Mouse (Mus musculus) limb, embryonic 12.5 days (tissue): Measurements from ENCODE around the gene Usp21. TPM values are rescaled to one million over a fixed set of nuclear protein-coding genes. Genes with fewer than 3 reads are reported as not detected.

Experiments
- ATAC-seq: fragments of 200-750 bp; cut with Nextera tagmentation; 2 replicates; pipeline ENCODE4 v1.8.0; 2017; ENCODE audit warnings: low read depth, moderate TSS enrichment; ENCODE audit not compliant: insufficient number of reproducible peaks, insufficient read depth, low FRiP score, low TSS enrichment
- H3K27ac ChIP-seq: fragments of 300-500 bp; sonication (generic); 2 replicates; pipeline ENCODE4 v1.5.1; 2016; ENCODE audit warnings: mild to moderate bottlenecking, moderate library complexity
- H3K27me3 ChIP-seq: fragments of 300-500 bp; sonication (generic); 2 replicates; pipeline ENCODE4 v1.6.1; 2016; ENCODE audit warnings: mild to moderate bottlenecking, moderate library complexity
- H3K36me3 ChIP-seq: fragments of 300-500 bp; sonication (generic); 2 replicates; pipeline ENCODE4 v1.6.1; 2016; ENCODE audit warnings: mild to moderate bottlenecking, moderate library complexity
- H3K4me1 ChIP-seq: fragments of 300-500 bp; sonication (generic); replicated peaks from 2 replicates; pipeline ENCODE4 v1.6.1; 2016
- H3K4me2 ChIP-seq: fragments of 300-500 bp; sonication (generic); 2 replicates; pipeline ENCODE4 v1.6.1; 2016; ENCODE audit warnings: mild to moderate bottlenecking, moderate library complexity
- H3K4me3 ChIP-seq: fragments of 300-500 bp; sonication (generic); replicated peaks from 2 replicates; pipeline ENCODE4 v1.5.1; 2016; ENCODE audit warnings: mild to moderate bottlenecking
- H3K9ac ChIP-seq: fragments of 300-500 bp; sonication (generic); replicated peaks from 2 replicates; pipeline ENCODE4 v1.6.1; 2016; ENCODE audit warnings: mild to moderate bottlenecking, moderate library complexity
- H3K9me3 ChIP-seq: fragments of 300-500 bp; sonication (generic); 2 replicates; pipeline ENCODE4 v1.6.1; 2016; ENCODE audit warnings: mild to moderate bottlenecking, moderate library complexity
- WGBS: fragments of 180-500 bp; shearing (Covaris S2); methylation state at CpG from one replicate; pipeline ENCODE4 v1.1.7; 2016; 5-methylcytosine and 5-hydroxymethylcytosine counted together
- polyA plus RNA-seq: library from polyadenylated mRNA; unstranded; fragments of >200 nt; fragmentation: Nextera tagmentation; extraction: Ambion mirVana; gene quantifications from 2 replicates; pipeline ENCODE4 v1.2.1, GENCODE M21; 2016

Usp21 gene
- polyA plus RNA-seq, 1 experiment from 2014 or later = 134 TPM

DNA sequence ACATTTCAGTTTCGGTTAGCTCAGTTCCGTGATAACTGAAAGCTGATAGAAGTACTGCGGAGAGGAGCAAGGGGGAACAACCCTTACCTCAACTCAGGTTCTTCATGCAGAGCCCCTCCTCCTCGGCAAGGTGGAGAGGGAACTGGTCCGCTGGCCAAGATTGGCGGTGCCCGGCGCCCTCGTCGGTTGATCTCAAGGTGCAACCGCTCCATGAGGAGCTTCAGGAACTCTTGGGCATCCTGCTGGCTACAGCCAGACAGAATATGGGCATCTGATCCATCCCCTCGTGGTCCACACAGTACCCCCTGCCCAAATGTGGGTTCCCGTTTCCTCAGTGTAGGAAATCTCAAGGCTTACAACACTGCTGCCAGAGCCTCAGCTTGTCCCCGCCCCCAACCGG lies 3.3 kb downstream of the Usp21 start:
- Histone ChIP-seq H3K9me3 (no peaks in the 10 kb centered on the region), H3K9ac (no peak overlapping the region), H3K36me3 (peaks cover 58% of the 10 kb centered on the region), H3K4me3 (no peak overlapping the region), H3K27me3 (no peaks in the 10 kb centered on the region), H3K27ac (no peak overlapping the region), H3K4me2 (no peak overlapping the region), H3K4me1 (peaks cover 30% of the 10 kb centered on the region)
- WGBS = 90% methylated on average over 15 of the region's 15 CpGs
- ATAC-seq = no peak

DNA sequence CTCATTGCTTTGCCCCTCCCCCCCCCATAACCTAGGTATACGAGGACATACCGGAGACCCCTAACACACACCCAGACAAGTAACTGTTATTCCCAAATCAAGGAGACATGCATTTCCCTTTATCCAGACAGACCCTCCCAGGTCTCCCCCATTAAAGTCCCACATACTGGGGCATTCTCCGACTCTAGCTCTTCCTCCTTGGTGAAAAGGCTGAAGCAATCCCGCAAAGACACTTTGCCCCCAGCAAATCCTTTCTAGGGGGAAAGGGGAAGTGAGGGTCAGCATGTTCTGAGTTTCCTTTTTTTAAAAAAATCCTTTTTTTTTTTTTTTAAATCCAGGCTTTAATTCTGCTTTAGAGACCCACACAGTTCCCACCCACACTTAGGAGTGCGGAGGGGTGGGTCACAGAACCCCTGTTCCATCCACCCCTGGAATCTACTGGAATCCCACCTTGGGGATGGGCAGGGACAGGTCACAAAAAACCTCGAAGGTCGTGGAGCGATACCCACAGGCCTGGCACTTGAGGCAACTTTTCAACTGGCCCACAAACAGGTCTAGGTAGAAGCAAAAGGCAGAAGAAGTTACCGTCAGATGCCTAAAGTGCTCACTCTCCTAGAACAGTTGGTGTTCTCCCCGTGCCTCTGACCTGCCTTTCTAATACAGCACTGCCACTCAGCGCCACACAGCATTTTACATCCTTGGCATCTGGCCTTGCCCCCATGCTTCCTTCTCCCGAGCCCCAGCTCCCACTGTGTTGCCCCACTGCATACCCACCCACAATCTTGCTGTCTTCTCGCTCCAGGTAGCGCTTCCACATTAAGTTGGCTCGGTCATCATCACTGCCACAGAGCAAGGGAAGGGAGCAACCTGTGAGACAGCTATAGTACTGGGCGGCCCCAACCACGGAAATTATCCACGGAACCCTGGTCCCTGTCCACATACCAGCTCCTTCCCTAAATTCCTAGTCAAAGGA lies 4.3 kb downstream of the Usp21 start:
- H3K27ac ChIP-seq = no peak overlapping the region
- 93% methylated on average over 18 of the region's 18 CpGs for WGBS
- no peak overlapping the region for H3K4me3 ChIP-seq
- H3K27me3 ChIP-seq = no peaks in the 10 kb centered on the region
- no peak overlapping the region for H3K4me2 ChIP-seq
- no peak overlapping the region for H3K9ac ChIP-seq
- H3K36me3 ChIP-seq = peaks cover 55% of the 10 kb centered on the region
- no peak for ATAC-seq
- peaks cover 32% of the 10 kb centered on the region for H3K4me1 ChIP-seq
- no peaks in the 10 kb centered on the region for H3K9me3 ChIP-seq

DNA sequence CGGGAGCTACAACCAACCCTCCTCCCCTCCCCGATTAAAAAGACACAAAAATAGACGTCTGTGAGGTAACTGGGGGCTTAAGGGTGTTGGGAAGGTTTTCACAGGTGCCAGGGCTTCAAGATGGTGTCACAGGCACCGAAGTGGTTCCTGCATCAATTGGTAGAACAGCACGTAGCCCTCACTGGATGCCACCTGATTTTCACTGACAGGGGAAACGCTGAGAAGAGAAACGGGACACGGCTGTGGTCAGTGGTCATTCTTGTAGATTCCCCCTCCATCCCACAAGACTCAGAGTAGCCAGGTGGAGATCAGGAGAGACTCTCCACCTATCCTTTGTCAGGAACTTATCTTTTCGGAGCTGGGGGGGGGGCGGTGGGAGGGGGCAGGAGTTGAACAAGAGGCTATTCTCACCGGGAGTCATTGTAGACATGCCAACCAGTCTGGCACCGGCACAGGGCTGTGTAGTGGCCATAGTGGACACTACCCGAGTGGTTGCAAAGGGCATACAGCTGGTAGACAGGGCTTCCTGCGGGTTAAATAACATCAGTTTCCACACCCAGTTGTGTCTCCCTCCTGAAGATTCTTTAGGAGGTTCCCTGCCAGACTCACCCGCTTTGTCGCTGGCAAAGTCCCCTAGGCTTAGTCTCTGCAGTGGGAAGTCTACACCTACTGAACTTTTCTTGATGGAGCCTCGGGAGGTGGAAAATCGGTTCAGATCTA lies 5.5 kb downstream of the Usp21 start:
- Histone ChIP-seq H3K36me3 (peaks cover 65% of the 10 kb centered on the region), H3K9me3 (no peaks in the 10 kb centered on the region), H3K27ac (peak overlapping the region; percentile 90; the same call in 1 of the 2 replicates), H3K4me3 (peak overlapping the region; percentile 61), H3K4me2 (peak overlapping the region; percentile 72), H3K27me3 (no peaks in the 10 kb centered on the region), H3K4me1 (peaks cover 26% of the 10 kb centered on the region), H3K9ac (no peak overlapping the region)
- ATAC-seq = no peak
- 81% methylated on average over 18 of the region's 18 CpGs for WGBS

DNA sequence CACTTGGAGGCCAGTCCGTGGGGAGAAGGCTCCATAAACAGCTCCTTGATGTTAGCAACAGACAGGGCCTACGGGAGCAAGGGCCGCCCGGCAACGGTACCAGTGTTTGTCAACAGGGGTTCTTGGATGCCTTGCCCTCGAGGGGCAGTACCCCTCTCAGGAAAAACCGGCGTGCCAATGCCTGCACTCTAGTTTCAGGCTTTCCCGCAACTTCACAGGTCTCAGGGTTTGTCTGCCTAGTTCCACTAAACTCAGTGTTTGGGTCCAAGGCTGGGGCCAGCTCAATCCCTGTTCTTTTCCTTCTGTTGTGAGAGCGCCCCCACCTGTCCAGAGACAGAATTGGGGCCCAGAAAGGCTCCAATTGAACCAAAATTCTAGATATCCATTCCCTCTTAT lies 6.3 kb downstream of the Usp21 start:
- H3K4me1 ChIP-seq = peaks cover 19% of the 10 kb centered on the region
- H3K4me3 ChIP-seq = peak overlapping the region; percentile 61
- H3K27ac ChIP-seq = peak overlapping the region; percentile 90
- no peaks in the 10 kb centered on the region for H3K27me3 ChIP-seq
- H3K36me3 ChIP-seq = peaks cover 69% of the 10 kb centered on the region
- peak overlapping the region; percentile 68 for H3K9ac ChIP-seq
- peak overlapping the region; percentile 72 for H3K4me2 ChIP-seq
- H3K9me3 ChIP-seq = no peaks in the 10 kb centered on the region
- WGBS = under 1% methylated on average over 10 of the region's 10 CpGs
- ATAC-seq = peak; percentile 18

DNA sequence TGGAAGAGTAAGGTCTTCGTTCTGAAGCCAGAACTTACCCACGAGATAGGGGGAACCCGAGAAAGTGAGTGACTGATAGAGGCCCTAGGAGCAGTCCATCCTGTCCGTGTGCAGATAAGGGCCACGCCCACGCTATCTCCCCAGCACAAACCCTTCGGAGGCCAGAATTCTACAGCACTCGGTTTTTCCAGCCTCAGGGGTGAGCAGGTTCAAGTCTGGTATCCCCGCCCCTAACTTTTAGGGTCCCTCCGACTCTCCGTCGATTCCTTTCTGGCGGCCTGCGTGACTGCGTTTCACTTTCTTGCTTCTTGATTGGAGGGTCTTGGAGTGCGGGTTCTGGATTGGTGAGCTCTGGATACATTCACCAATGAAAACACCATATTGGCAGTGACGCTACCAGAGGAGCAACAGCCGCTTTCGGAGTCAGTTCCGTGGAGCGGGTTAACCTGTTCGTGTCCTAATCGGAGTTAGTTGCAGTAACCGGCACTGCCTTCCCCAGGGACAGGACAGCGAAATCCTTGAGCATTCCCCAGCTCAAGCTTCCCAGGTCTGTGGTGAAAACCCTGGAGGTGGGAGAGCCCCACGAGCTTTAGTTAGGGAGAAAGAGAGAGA lies 6.8 kb downstream of the Usp21 start, which contains the start of gene Ppox:
Ppox (minus strand) TSS at position 271 of the 612 bp plus-strand sequence.
- Histone ChIP-seq H3K27ac (peak within 1 kb of the TSS; percentile 90), H3K4me2 (peak within 1 kb of the TSS; percentile 93), H3K9me3 (no peaks in the 10 kb centered on the region), H3K9ac (peak within 1 kb of the TSS; percentile 79), H3K4me1 (peaks cover 15% of the 10 kb centered on the region), H3K4me3 (peak within 1 kb of the TSS; percentile 61), H3K27me3 (no peaks in the 10 kb centered on the region), H3K36me3 (peaks cover 69% of the 10 kb centered on the region)
- ATAC-seq = peak; percentile 98
- under 1% methylated on average over 26 of the region's 26 CpGs for WGBS

DNA sequence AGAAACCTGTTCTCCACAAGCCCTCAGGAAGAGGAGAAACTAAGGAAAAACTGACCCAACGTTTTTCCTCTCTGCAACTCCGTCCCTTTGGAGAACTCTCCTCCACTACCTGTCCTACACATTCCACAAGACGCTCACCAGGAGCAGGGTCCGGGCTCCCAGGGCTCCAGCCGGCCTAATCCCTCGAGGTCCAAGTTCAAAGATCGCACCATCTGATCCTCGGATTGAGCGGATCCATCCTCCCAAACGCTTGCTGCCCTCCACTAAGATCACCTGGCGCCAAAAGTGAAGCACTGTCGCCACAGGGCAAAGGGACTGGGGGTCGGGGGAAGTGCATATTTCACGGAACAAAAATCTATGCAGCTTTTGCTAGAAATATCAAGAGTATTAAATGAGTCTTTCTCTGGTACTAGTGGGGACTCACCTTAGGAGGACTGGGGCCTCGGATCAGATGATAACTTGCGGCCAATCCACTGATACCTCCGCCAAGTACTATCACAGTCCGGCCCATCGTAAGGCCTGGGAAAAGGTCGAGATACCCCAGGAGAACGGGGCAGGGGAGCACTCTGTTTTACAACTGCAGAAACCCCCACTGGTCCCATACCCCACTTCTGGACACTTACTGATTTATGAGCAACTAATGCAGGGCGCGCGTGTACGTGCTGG lies 7.4 kb downstream of the Usp21 start:
- ATAC-seq = no peak; the same call in 1 of the 2 replicates
- Histone ChIP-seq H3K36me3 (peaks cover 69% of the 10 kb centered on the region), H3K27me3 (no peaks in the 10 kb centered on the region), H3K4me2 (peak overlapping the region; percentile 93), H3K9ac (peak overlapping the region; percentile 79), H3K4me1 (peaks cover 15% of the 10 kb centered on the region), H3K4me3 (peak overlapping the region; percentile 61), H3K27ac (peak overlapping the region; percentile 36; the same call in 1 of the 2 replicates), H3K9me3 (no peaks in the 10 kb centered on the region)
- under 1% methylated on average over 25 of the region's 25 CpGs for WGBS

DNA sequence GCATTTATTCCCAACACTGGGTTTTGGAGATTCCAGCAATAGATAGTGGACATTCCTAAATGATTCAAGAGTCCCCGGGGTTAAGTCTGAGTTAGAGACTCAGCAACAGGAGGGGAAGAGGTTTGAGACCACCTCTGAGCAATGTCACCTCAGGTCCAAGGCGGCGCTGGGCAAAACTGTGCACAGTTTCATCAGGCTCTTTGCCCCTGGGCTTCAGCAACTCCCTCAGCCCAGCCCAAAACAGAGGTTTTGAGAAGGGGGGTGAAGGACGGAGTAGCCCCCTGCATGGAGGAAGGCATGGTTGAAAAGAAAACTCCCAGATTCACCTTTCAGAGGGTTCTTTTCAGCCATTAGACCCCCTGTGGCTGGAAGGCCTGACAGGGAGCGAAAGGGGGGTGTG lies 8.1 kb downstream of the Usp21 start:
- H3K27me3 ChIP-seq = no peaks in the 10 kb centered on the region
- no peak for ATAC-seq

DNA sequence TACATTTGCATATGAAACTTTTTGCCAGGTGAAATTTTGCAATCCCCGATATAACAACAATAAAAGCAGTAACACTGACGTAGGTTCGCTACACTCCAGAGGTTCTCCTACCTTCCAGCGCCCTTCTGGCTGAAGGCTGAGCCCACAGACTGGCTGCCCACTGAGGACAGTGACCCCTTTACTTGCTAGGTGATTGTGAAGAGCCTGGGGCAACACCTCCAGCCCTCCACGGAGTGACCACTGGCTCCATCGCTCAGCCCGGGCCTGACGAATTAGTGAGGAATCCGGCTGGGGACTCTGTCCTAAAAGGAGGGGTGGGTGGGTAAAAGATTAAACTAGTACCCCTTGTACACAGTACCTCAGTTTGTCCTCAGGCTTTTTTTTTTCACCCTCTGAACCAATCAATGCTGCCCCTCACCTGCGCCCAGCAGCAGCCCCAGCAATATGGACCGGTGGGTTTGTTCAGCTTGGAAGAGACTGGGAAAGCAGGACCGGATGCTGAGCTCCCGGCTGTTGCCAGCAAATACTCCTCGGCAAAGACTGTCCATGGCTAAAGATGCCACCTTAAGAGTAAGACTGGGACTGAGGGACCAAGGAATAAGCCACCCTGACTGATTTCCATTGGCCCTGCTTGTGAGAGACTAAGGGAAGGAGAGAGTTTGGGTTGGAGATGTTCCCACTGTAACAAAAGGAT lies 8.6 kb downstream of the Usp21 start:
- no peaks in the 10 kb centered on the region for H3K27me3 ChIP-seq
- peak overlapping the region; percentile 93 for H3K4me2 ChIP-seq
- peaks cover 15% of the 10 kb centered on the region for H3K4me1 ChIP-seq
- ATAC-seq = no peak
- no peak overlapping the region for H3K27ac ChIP-seq
- no peaks in the 10 kb centered on the region for H3K9me3 ChIP-seq
- 89% methylated on average over 14 of the region's 14 CpGs for WGBS
- H3K36me3 ChIP-seq = peaks cover 70% of the 10 kb centered on the region
- H3K9ac ChIP-seq = 0 out of 2 replicates have a peak overlapping the region, but pooled peaks have one; percentile 79
- no peak overlapping the region for H3K4me3 ChIP-seq

More for the DNA sequence above, 8.1 kb downstream of the Usp21 start:
- peak overlapping the region; percentile 79 for H3K9ac ChIP-seq
- H3K9me3 ChIP-seq = no peaks in the 10 kb centered on the region
- H3K4me3 ChIP-seq = peak overlapping the region; percentile 61
- no peak overlapping the region for H3K27ac ChIP-seq
- H3K4me2 ChIP-seq = peak overlapping the region; percentile 93
- peaks cover 15% of the 10 kb centered on the region for H3K4me1 ChIP-seq
- H3K36me3 ChIP-seq = peaks cover 69% of the 10 kb centered on the region
- WGBS = 63% methylated on average over 5 of the region's 5 CpGs

DNA sequence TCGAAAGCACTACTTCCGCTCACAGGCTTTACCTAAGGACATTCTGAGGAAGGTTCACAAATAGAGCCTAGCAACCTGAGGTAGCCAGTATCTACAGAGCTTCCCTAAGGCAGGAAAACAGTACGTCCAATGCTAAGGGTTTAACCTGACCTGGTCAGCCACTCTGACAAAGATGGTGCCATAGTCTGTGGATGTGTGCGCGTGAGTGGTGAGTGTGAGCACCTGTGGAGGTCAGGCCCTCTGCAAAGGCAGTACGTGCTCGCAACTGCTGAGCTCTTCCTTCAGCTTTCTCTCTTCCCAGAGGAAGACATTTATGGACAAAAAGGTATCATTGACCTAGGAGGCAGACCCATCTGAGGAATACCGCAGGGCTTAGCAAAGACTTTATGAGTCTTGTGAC lies 9.4 kb downstream of the Usp21 start:
- peaks cover 15% of the 10 kb centered on the region for H3K4me1 ChIP-seq
- H3K36me3 ChIP-seq = peaks cover 71% of the 10 kb centered on the region
- no peak overlapping the region for H3K9ac ChIP-seq
- no peak overlapping the region for H3K27ac ChIP-seq
- 94% methylated on average over 8 of the region's 8 CpGs for WGBS
- ATAC-seq = no peak
- H3K4me2 ChIP-seq = no peak overlapping the region
- H3K9me3 ChIP-seq = no peaks in the 10 kb centered on the region
- H3K27me3 ChIP-seq = no peaks in the 10 kb centered on the region
- H3K4me3 ChIP-seq = no peak overlapping the region

DNA sequence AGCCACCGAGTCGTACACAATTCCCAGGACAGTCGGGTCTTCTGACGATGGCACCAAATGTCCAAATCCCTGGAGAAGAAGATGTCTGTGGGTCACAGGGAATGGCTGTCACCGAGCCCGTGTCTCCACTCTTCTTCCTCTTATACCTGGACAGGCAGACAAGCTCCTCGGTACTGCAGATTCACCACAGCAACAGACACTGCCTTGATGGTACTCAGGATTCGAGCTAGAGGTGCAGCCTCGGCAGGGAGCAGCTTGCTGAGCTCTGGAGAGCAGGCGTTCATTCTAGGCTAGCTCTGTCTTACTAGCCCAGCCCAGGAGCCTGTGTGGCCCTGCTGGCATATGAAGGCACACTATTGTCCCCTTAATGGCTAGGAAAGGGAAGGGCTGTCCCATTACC lies 10.1 kb downstream of the Usp21 start:
- H3K4me1 ChIP-seq = peaks cover 15% of the 10 kb centered on the region
- H3K27ac ChIP-seq = no peak overlapping the region
- ATAC-seq = no peak
- H3K36me3 ChIP-seq = peaks cover 71% of the 10 kb centered on the region
- no peak overlapping the region for H3K4me2 ChIP-seq
- no peak overlapping the region for H3K9ac ChIP-seq
- no peaks in the 10 kb centered on the region for H3K9me3 ChIP-seq
- no peaks in the 10 kb centered on the region for H3K27me3 ChIP-seq
- no peak overlapping the region for H3K4me3 ChIP-seq
- WGBS = 80% methylated on average over 10 of the region's 10 CpGs
